Mouse (Mus musculus) bone marrow, adult 2 months (tissue): ENCODE measurements around the gene Glb1.

Source experiments
- CTCF ChIP-seq: fragments of 200-500 bp; IDR thresholded peaks from 2 replicates; pipeline ENCODE4 v1.5.1; 2011; ENCODE audit warnings: low read length, control low read depth; ENCODE audit not compliant: control insufficient read depth, insufficient read depth
- POLR2A ChIP-seq: fragments of 200-500 bp; IDR thresholded peaks from 2 replicates; pipeline ENCODE4 v1.6.1; 2011; ENCODE audit warnings: low read depth, mild to moderate bottlenecking, control low read depth, low read length, borderline replicate concordance; ENCODE audit not compliant: control insufficient read depth

- no peak for TF ChIP-seq CTCF
- TF ChIP-seq POLR2A = no peak; the same call in 1 of the 2 replicates
These were observed 32.9 kb upstream of the Glb1 start for GRCm38 (mm10) chr9:114367783-114368470.
